12 mouse cellular contexts compared by ENCODE assay signal in the genomic region with DNA sequence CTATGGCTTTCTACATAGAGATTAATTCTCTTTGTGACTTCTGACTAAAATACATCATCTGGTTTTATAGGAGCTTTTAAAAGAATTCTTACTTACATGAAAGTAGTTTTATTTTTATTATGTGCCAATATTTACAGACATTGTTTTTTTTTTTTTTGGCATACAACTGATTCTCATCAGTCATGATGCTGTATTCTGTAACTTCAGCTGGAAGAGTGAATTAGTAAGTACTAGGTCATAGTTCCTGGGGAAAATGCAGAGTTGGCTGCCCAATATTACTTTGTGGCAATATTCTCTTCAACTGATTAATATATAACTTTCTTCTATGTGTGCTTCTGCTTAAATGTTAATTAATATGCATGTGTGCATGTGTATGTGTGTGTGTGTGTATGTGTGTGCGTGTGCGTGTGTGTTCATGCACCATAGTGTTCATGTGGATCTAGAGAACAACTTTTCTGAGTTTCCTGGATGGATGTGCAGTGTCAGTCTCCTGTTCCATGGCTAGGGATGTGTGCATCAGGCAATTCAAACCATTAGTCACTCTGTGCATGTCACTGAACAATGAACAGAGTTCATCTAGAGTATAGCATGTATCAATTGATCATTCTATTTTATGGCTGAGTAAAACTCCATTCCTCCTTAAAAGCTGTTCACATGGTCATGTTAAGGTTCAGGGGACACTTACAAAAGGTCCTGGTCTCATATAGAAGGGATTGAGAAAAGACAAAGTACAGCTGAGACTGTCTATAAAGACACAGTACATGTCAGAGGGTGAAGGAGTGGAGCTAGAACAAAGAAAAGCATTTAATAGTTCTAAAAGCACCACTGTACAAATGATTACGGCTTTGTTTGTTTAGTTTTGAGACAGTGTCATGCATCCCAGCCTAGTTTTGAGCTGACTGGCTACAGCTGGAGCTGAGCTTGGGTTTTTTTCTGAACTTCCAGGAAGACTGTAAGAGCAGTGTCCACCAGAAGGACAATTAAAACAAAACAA.
"Had no signal": no experiment of that assay in that cellular context is flagged by ENCODE, and none has a peak within 500 bp of the region (broad histone marks: within the 10 kb centered on the region; RNA-seq: fewer than 3 reads in every experiment).

No protein-coding gene starts in this region.

- H3K27ac ChIP-seq: hindbrain, embryonic 12.5 days; left cerebral cortex, adult 2 months; limb, embryonic 10.5 days; liver, embryonic 15.5 days; midbrain, embryonic 15.5 days; stomach, embryonic 15.5 days had no signal

- H3K9me3 ChIP-seq: hindbrain, embryonic 12.5 days; limb, embryonic 10.5 days; liver, embryonic 15.5 days; midbrain, embryonic 15.5 days; stomach, embryonic 15.5 days had no signal

- H3K4me3 ChIP-seq: hindbrain, embryonic 12.5 days; left cerebral cortex, adult 2 months; limb, embryonic 10.5 days; liver, embryonic 15.5 days; midbrain, embryonic 15.5 days; stomach, embryonic 15.5 days had no signal

- H3K36me3 ChIP-seq: hindbrain, embryonic 12.5 days; limb, embryonic 10.5 days; liver, embryonic 15.5 days; midbrain, embryonic 15.5 days; stomach, embryonic 15.5 days had no signal

- H3K9ac ChIP-seq: hindbrain, embryonic 12.5 days; liver, embryonic 15.5 days; midbrain, embryonic 15.5 days; stomach, embryonic 15.5 days had no signal

- H3K27me3 ChIP-seq: hindbrain, embryonic 12.5 days; liver, embryonic 15.5 days; midbrain, embryonic 15.5 days; stomach, embryonic 15.5 days had no signal

- DNase-seq: right cerebral cortex, postnatal 14 days; thymus, adult 18-20 months; thymus, postnatal 14 days had no signal

- H3K4me2 ChIP-seq: hindbrain, embryonic 12.5 days; liver, embryonic 11.5 days; liver, embryonic 15.5 days; midbrain, embryonic 15.5 days; stomach, embryonic 15.5 days had no signal

- ATAC-seq: hindbrain, embryonic 16.5 days; inflammation-experienced regulatory T-cells, adult 6 months; midbrain, embryonic 15.5 days had no signal

- H3K4me1 ChIP-seq: hindbrain, embryonic 12.5 days; limb, embryonic 10.5 days; liver, embryonic 15.5 days; midbrain, embryonic 15.5 days; stomach, embryonic 15.5 days had no signal
